Mouse (Mus musculus) stomach, postnatal 0 days (tissue): ENCODE data around the gene Ddx39.

Source experiments
- CTCF ChIP-seq: IDR thresholded peaks from 2 replicates; pipeline ENCODE4 v1.5.1; 2016; ENCODE audit warnings: antibody characterized with exemption, low read depth, mild to moderate bottlenecking, moderate library complexity
- EP300 ChIP-seq: optimal IDR thresholded peaks from 2 replicates; pipeline ENCODE3; 2016; ENCODE audit warnings: antibody characterized with exemption

DNA sequence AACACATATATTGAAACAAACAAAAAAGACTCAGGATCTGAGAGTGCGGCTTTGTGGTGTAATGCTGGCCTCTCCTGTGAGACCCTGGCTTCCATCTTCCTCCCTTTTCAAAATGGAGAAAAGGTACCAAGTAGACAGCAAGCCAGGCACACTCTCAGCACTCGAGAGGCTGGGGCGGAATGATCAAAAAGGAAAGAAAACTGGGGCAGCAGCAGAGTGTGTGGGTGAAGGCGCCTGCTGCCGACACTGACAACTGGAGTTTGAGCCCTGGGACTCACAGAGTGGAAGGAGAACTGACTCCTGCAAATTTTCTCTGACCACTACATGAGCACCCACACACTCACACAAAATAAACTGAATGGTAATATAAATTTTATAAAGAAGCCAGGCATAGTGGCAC is 40.5 kb upstream of the Ddx39 start:
- no peak for TF ChIP-seq CTCF
- TF ChIP-seq EP300 = no peak
